Mouse (Mus musculus) embryonic facial prominence, embryonic 15.5 days (tissue): ENCODE measurements at regions not wholly inside any gene's neighbourhood (a gene's known extent, or its start where the extent isn't known, plus 50 kb on each side); places are given as distances from the start of the nearest gene placed in this dataset.

ENCODE experiments used
- ATAC-seq: fragments of 200-750 bp; cut with Nextera tagmentation; 2 replicates; pipeline ENCODE4 v1.8.0; 2017; ENCODE audit warnings: low read depth, moderate TSS enrichment; ENCODE audit not compliant: insufficient number of reproducible peaks, low FRiP score, low TSS enrichment
- H3K27ac ChIP-seq: fragments of 300-500 bp; sonication (generic); replicated peaks from 2 replicates; pipeline ENCODE4 v1.5.1; 2015; ENCODE audit warnings: mild to moderate bottlenecking, inconsistent platforms
- H3K27me3 ChIP-seq: fragments of 300-500 bp; sonication (generic); 2 replicates; pipeline ENCODE4 v1.6.1; 2015; ENCODE audit warnings: inconsistent platforms
- H3K36me3 ChIP-seq: fragments of 300-500 bp; sonication (generic); 2 replicates; pipeline ENCODE4 v1.6.1; 2015; ENCODE audit warnings: mild to moderate bottlenecking, inconsistent platforms
- H3K4me1 ChIP-seq: fragments of 300-500 bp; sonication (generic); 2 replicates; pipeline ENCODE4 v1.6.1; 2015; ENCODE audit warnings: inconsistent platforms
- H3K4me2 ChIP-seq: fragments of 300-500 bp; sonication (generic); replicated peaks from 2 replicates; pipeline ENCODE4 v1.6.1; 2015; ENCODE audit warnings: mild to moderate bottlenecking, inconsistent platforms
- H3K4me3 ChIP-seq: fragments of 300-500 bp; sonication (generic); replicated peaks from 2 replicates; pipeline ENCODE4 v1.5.1; 2015; ENCODE audit warnings: mild to moderate bottlenecking, inconsistent platforms
- H3K9ac ChIP-seq: fragments of 300-500 bp; sonication (generic); 2 replicates; pipeline ENCODE4 v1.6.1; 2015; ENCODE audit warnings: inconsistent platforms
- H3K9me3 ChIP-seq: fragments of 300-500 bp; sonication (generic); replicated peaks from 2 replicates; pipeline ENCODE4 v1.6.1; 2016; ENCODE audit warnings: inconsistent platforms
- whole genome bisulfite sequencing: fragments of 180-500 bp; shearing (Covaris S2); methylation state at CpG from one replicate; pipeline ENCODE4 v1.1.7; 2015; 5-methylcytosine and 5-hydroxymethylcytosine counted together

GRCm38 (mm10) chr12:32460330-32460998 lies 82.0 kb downstream of the Ccdc71l start:
- no peak for ATAC-seq
- 71% methylated on average over 4 of the region's 4 CpGs for WGBS
- H3K27me3 ChIP-seq, result no peaks in the 10 kb centered on the region

DNA sequence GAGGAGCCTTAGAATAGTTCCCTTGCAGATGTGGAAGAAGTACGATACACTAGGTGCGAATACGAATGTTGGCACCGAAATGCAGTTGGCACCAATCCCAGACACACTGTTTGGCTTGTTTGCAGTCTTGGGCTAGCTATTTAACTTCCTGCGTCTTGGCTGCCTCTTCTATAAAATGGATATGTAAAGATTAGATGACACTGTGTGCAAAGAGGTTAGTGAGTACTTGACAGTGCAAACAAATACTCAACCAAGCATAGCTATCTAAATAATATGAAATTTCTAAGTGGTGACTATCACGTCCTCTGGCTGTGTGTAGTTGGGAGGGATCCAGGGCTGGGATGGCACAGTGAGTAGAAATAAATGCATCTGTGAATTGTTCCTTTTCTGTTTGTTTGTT lies 86.9 kb downstream of the Ccdc71l start:
- no peak for ATAC-seq
- no peak overlapping the region for H3K4me2 ChIP-seq
- 52% methylated on average over 6 of the region's 6 CpGs for WGBS

More at GRCm38 (mm10) chr12:32460330-32460998, 82.0 kb downstream of the Ccdc71l start:
- H3K9ac ChIP-seq, result no peak overlapping the region
- H3K36me3 ChIP-seq, result no peaks in the 10 kb centered on the region
- no peaks in the 10 kb centered on the region for H3K9me3 ChIP-seq
- H3K4me2 ChIP-seq, result no peak overlapping the region
- no peak overlapping the region for H3K27ac ChIP-seq
- no peak overlapping the region for H3K4me3 ChIP-seq
- no peaks in the 10 kb centered on the region for H3K4me1 ChIP-seq

GRCm38 (mm10) chr12:32469863-32470262 lies 91.4 kb downstream of the Ccdc71l start:
- H3K4me1 ChIP-seq, result no peaks in the 10 kb centered on the region
- no peak overlapping the region for H3K27ac ChIP-seq
- no peak overlapping the region for H3K4me2 ChIP-seq
- no peak for ATAC-seq
- H3K4me3 ChIP-seq, result no peak overlapping the region
- 69% methylated on average over 4 of the region's 4 CpGs for WGBS
- H3K27me3 ChIP-seq, result no peaks in the 10 kb centered on the region
- H3K36me3 ChIP-seq, result no peaks in the 10 kb centered on the region
- H3K9ac ChIP-seq, result no peak overlapping the region
- H3K9me3 ChIP-seq, result no peaks in the 10 kb centered on the region

More for the DNA sequence above, 86.9 kb downstream of the Ccdc71l start:
- Histone ChIP-seq H3K27me3 (no peaks in the 10 kb centered on the region), H3K4me1 (no peaks in the 10 kb centered on the region), H3K4me3 (no peak overlapping the region), H3K9me3 (no peaks in the 10 kb centered on the region), H3K9ac (no peak overlapping the region), H3K27ac (no peak overlapping the region), H3K36me3 (no peaks in the 10 kb centered on the region)

DNA sequence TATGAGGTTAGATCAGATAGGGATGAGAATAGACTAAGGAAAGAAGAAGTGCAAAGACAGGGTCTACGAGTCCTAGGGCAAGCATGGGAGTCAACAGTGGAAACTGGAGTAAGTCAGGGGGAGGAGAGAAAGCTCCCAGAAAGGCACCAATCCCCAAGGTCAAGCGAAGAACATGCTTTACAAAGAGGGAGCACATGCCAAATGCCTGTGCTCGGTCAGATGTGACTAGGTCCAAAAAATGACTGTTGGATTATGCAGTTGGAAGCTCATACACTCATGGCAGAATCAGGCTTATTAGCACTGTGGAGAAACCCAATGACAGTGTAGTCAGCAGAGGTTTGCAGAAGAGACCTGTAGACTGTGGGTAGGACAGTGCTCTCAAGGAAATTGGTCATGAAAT lies 100.9 kb downstream of the Ccdc71l start:
- no peaks in the 10 kb centered on the region for H3K27me3 ChIP-seq
- H3K27ac ChIP-seq, result no peak overlapping the region
- H3K4me3 ChIP-seq, result no peak overlapping the region
- H3K36me3 ChIP-seq, result no peaks in the 10 kb centered on the region
- H3K4me2 ChIP-seq, result no peak overlapping the region
- 81% methylated on average over 3 of the region's 3 CpGs for WGBS
- no peak for ATAC-seq
- no peaks in the 10 kb centered on the region for H3K9me3 ChIP-seq
- H3K4me1 ChIP-seq, result no peaks in the 10 kb centered on the region
- H3K9ac ChIP-seq, result no peak overlapping the region

DNA sequence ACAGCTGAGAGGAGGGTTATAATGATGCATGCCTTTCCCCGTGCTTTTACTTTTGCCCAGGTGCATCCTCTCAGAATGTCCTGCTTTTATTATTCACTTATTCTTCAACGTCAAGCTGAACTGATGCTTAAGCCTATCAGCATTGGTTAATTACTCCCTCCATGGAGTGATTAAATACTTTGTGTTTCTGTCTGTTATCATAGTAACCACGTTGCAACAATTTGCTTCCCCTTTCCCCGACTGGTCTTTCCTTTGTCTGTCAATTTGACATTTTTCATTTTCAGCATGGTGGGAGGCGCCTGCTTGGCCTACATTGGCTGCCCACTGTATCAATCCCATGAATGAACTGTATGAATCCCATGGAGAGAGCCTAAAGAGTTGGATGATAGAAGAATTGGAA lies 101.8 kb downstream of the Ccdc71l start:
- H3K4me1 ChIP-seq, result no peaks in the 10 kb centered on the region
- ATAC-seq, result no peak
- 65% methylated on average over 5 of the region's 5 CpGs for WGBS

GRCm38 (mm10) chr12:32481051-32481450 lies 102.5 kb downstream of the Ccdc71l start:
- H3K9me3 ChIP-seq, result no peaks in the 10 kb centered on the region
- no peak for ATAC-seq
- no peak overlapping the region for H3K4me2 ChIP-seq
- no peaks in the 10 kb centered on the region for H3K4me1 ChIP-seq
- no peak overlapping the region for H3K9ac ChIP-seq
- no peak overlapping the region for H3K27ac ChIP-seq
- H3K4me3 ChIP-seq, result no peak overlapping the region
- 85% methylated on average over 5 of the region's 5 CpGs for WGBS
- no peaks in the 10 kb centered on the region for H3K27me3 ChIP-seq
- H3K36me3 ChIP-seq, result no peaks in the 10 kb centered on the region

More for the DNA sequence above, 101.8 kb downstream of the Ccdc71l start:
- no peak overlapping the region for H3K4me3 ChIP-seq
- H3K27me3 ChIP-seq, result no peaks in the 10 kb centered on the region
- no peak overlapping the region for H3K4me2 ChIP-seq
- no peak overlapping the region for H3K9ac ChIP-seq
- H3K36me3 ChIP-seq, result no peaks in the 10 kb centered on the region
- H3K27ac ChIP-seq, result no peak overlapping the region
- no peaks in the 10 kb centered on the region for H3K9me3 ChIP-seq

DNA sequence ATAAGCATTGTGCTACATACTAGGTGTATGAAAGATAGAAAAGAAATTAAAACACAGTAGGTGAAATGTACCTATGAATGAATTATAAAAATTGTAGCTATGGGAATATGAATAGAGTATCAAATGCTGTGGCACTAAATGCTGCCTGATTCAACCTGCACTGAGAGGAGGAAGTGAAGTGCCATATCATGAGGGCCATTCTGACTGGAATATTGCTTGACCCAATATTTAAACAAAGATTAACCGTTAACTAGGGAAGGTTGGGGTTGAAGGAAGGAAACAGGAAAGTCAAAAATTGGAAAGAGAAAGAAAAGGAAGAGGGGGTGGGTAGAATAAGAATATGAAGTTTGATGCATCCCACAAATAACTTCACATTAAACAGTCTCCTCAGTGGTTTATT lies 103.8 kb downstream of the Ccdc71l start:
- ATAC-seq, result no peak
- Histone ChIP-seq H3K4me1 (no peaks in the 10 kb centered on the region), H3K9me3 (no peaks in the 10 kb centered on the region), H3K27me3 (no peaks in the 10 kb centered on the region), H3K36me3 (no peaks in the 10 kb centered on the region), H3K9ac (no peak overlapping the region), H3K27ac (no peak overlapping the region), H3K4me3 (no peak overlapping the region), H3K4me2 (no peak overlapping the region)
- WGBS, result 79% methylated on average over 1 of the region's 1 CpGs

DNA sequence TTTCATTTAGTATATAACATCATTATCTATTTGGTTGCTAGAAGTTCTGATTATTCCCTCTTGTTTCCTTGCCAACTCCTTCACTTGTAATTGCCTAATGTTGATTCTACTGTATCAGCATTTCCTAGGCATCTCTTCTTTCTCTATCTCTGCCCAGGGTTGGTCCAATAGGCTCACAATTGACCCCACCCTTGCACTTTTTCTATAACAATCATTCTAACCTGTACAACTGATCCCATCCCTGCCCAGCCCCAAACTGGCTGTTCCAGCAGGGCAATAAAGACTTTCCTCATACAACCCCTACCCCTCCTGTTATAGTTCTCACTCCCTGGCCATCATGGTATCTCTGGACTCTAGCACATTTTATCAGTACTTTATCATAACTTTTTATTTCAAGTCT lies 104.3 kb downstream of the Ccdc71l start:
- no peak for ATAC-seq
- H3K4me2 ChIP-seq, result no peak overlapping the region
- no peaks in the 10 kb centered on the region for H3K4me1 ChIP-seq
- no peaks in the 10 kb centered on the region for H3K27me3 ChIP-seq
- no peak overlapping the region for H3K9ac ChIP-seq
- H3K4me3 ChIP-seq, result no peak overlapping the region
- no peaks in the 10 kb centered on the region for H3K9me3 ChIP-seq
- no peak overlapping the region for H3K27ac ChIP-seq
- H3K36me3 ChIP-seq, result no peaks in the 10 kb centered on the region

DNA sequence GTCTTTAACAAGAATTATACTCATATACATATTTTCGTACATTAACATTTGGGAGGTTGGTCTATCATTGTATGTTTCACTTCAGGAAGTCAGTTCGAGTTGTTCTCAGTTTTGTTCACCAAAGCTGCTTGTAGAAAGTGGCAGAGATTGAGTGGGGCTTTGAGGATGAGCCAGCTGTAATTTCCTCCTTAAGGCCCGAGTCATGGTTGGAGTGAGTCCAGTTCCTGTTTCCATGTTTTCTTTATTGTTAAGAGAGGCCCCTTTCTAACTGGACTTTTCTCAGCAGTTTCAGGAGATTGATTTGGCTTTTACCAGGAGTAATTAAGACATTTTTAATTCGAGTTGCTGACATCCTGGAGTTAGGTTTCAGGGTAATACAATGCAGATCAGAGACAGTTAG lies 107.7 kb downstream of the Ccdc71l start:
- no peaks in the 10 kb centered on the region for H3K36me3 ChIP-seq
- 48% methylated on average over 4 of the region's 4 CpGs for WGBS
- H3K9ac ChIP-seq, result no peak overlapping the region
- H3K4me3 ChIP-seq, result no peak overlapping the region
- no peaks in the 10 kb centered on the region for H3K27me3 ChIP-seq
- no peak overlapping the region for H3K27ac ChIP-seq
- H3K4me2 ChIP-seq, result no peak overlapping the region
- H3K4me1 ChIP-seq, result no peaks in the 10 kb centered on the region
- ATAC-seq, result no peak
- no peaks in the 10 kb centered on the region for H3K9me3 ChIP-seq

DNA sequence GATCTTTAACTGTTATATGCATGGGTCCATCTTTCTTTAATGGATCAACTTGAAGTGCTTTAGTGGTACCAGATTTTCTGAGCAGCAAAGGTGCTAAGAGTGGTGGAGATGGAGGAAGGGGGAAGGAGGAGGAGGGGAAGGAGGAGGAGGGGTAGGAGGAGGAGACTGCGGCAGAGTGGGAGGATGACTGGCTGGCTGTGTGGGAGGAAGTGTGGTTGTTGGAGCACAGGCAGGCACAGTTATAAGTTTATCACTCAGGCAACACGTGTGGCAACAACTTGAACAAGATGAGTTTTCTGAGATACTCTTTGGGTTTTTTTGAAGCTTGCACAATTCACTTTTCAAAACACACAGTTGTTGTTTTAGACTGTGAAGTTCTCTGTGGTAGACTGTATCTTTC lies 108.2 kb downstream of the Ccdc71l start:
- 39% methylated on average over 2 of the region's 2 CpGs for WGBS
- Histone ChIP-seq H3K9me3 (no peaks in the 10 kb centered on the region), H3K27ac (no peak overlapping the region), H3K27me3 (no peaks in the 10 kb centered on the region), H3K4me2 (no peak overlapping the region), H3K9ac (no peak overlapping the region), H3K4me1 (no peaks in the 10 kb centered on the region), H3K4me3 (no peak overlapping the region), H3K36me3 (no peaks in the 10 kb centered on the region)
- ATAC-seq, result no peak

- no peaks in the 10 kb centered on the region for H3K27me3 ChIP-seq
- no peaks in the 10 kb centered on the region for H3K4me1 ChIP-seq
- no peak overlapping the region for H3K4me2 ChIP-seq
- 45% methylated on average over 3 of the region's 3 CpGs for WGBS
- H3K27ac ChIP-seq, result 0 out of 2 replicates have a peak overlapping the region, but pooled peaks have one; percentile 2
- no peaks in the 10 kb centered on the region for H3K9me3 ChIP-seq
- no peaks in the 10 kb centered on the region for H3K36me3 ChIP-seq
- no peak overlapping the region for H3K4me3 ChIP-seq
- no peak for ATAC-seq
- no peak overlapping the region for H3K9ac ChIP-seq
These were observed 109.5 kb downstream of the Ccdc71l start for GRCm38 (mm10) chr12:32487883-32488577.

DNA sequence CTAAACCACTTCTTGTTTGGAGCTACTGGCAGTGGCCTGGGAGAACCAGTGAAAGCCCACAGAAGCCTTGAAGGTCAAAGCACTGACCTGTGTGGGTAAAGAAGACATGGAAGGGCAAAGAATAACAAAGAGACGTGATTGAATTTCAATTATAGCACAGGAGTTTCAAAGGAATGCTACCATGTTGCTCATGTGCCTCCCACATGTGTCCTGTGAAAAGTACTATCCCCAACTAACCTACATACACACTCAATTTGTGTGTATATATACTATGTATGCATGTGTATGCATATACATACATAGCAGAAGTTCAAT lies 110.0 kb downstream of the Ccdc71l start:
- no peaks in the 10 kb centered on the region for H3K27me3 ChIP-seq
- H3K27ac ChIP-seq, result 0 out of 2 replicates have a peak overlapping the region, but pooled peaks have one; percentile 2
- 45% methylated on average over 1 of the region's 1 CpGs for WGBS
- H3K9ac ChIP-seq, result no peak overlapping the region
- H3K9me3 ChIP-seq, result no peaks in the 10 kb centered on the region
- no peak overlapping the region for H3K4me3 ChIP-seq
- no peak overlapping the region for H3K4me2 ChIP-seq
- H3K4me1 ChIP-seq, result no peaks in the 10 kb centered on the region
- H3K36me3 ChIP-seq, result no peaks in the 10 kb centered on the region
- no peak for ATAC-seq
